Mouse (Mus musculus) stomach, postnatal 0 days (tissue): ENCODE measurements at regions not wholly inside any gene's neighbourhood (a gene's known extent, or its start where the extent isn't known, plus 50 kb on each side); places are given as distances from the start of the nearest gene placed in this dataset.
A peak's percentile ranks its signal among the peaks of the same experiment; 100 is the strongest.

ENCODE experiments used
- ATAC-seq: fragments of 200-750 bp; cut with Nextera tagmentation; 2 replicates; pipeline ENCODE4 v1.8.0; 2017; ENCODE audit not compliant: low FRiP score, low TSS enrichment
- DNase-seq: peaks from one replicate; pipeline ENCODE4 v3.0.0-alpha.2; 2016; ENCODE audit warnings: low spot score
- H3K27ac ChIP-seq: fragments of 300-500 bp; sonication (generic); replicated peaks from 2 replicates; pipeline ENCODE4 v1.5.1; 2014; ENCODE audit warnings: mild to moderate bottlenecking, control low read depth
- H3K27me3 ChIP-seq: fragments of 300-500 bp; sonication (generic); 2 replicates; pipeline ENCODE4 v1.6.1; 2014; ENCODE audit warnings: low read length; ENCODE audit not compliant: control insufficient read depth, insufficient read depth
- H3K36me3 ChIP-seq: fragments of 300-500 bp; sonication (generic); 2 replicates; pipeline ENCODE4 v1.6.1; 2014; ENCODE audit warnings: low read length, mixed read lengths; ENCODE audit not compliant: control insufficient read depth, insufficient read depth
- H3K4me1 ChIP-seq: fragments of 300-500 bp; sonication (generic); replicated peaks from 2 replicates; pipeline ENCODE4 v1.6.1; 2014; ENCODE audit warnings: antibody characterized with exemption; ENCODE audit not compliant: control insufficient read depth, insufficient read depth
- H3K4me2 ChIP-seq: fragments of 300-500 bp; sonication (generic); replicated peaks from 2 replicates; pipeline ENCODE4 v1.6.1; 2014; ENCODE audit warnings: low read depth, mild to moderate bottlenecking, control low read depth, moderate library complexity
- H3K4me3 ChIP-seq: fragments of 300-500 bp; sonication (generic); 2 replicates; pipeline ENCODE4 v1.5.1; 2014; ENCODE audit warnings: low read depth, low read length, control low read depth
- H3K9ac ChIP-seq: fragments of 300-500 bp; sonication (generic); 2 replicates; pipeline ENCODE4 v1.6.1; 2014; ENCODE audit warnings: mild to moderate bottlenecking, low read length, control low read depth, mixed read lengths
- H3K9me3 ChIP-seq: fragments of 300-500 bp; sonication (generic); 2 replicates; pipeline ENCODE4 v1.6.1; 2016; ENCODE audit warnings: low read length; ENCODE audit not compliant: control insufficient read depth
- CTCF ChIP-seq: IDR thresholded peaks from 2 replicates; pipeline ENCODE4 v1.5.1; 2016; ENCODE audit warnings: antibody characterized with exemption, low read depth, mild to moderate bottlenecking, moderate library complexity
- EP300 ChIP-seq: optimal IDR thresholded peaks from 2 replicates; pipeline ENCODE3; 2016; ENCODE audit warnings: antibody characterized with exemption
- WGBS: fragments of 180-500 bp; shearing (Covaris S2); extraction: QIAGEN DNeasy Blood & Tissue Kit; methylation state at CpG from one replicate; pipeline ENCODE4 v1.1.7; 2014; 5-methylcytosine and 5-hydroxymethylcytosine counted together

DNA sequence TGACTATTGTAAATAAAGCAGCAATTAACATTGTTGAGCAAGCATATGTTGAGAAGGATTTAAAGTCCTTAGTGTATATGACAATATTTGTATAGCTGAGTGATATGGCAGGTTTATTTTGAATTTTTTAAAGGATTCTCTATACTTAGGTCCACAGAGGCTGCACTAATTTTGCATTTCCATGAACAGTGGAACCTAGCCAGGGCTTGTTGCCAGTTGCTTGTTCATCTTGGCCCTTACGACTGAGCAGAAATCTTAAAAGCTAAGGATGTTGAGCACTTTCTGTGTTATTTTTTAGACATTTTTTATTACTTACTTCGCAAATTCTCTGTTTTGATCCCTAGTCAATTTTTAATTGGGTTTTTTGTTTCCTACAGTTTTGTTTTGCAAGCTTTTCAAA is 417.8 kb downstream of the Cdh7 start:
- TF ChIP-seq CTCF (no peak), EP300 (no peak)
- ATAC-seq (no peak), DNase-seq (no peak)
- Histone ChIP-seq H3K9me3 (no peaks in the 10 kb centered on the region), H3K9ac (no peak overlapping the region), H3K27me3 (no peaks in the 10 kb centered on the region), H3K4me3 (no peak overlapping the region), H3K4me2 (no peak overlapping the region), H3K4me1 (no peaks in the 10 kb centered on the region), H3K27ac (no peak overlapping the region), H3K36me3 (no peaks in the 10 kb centered on the region)
- 65% methylated on average over 2 of the region's 2 CpGs for WGBS

DNA sequence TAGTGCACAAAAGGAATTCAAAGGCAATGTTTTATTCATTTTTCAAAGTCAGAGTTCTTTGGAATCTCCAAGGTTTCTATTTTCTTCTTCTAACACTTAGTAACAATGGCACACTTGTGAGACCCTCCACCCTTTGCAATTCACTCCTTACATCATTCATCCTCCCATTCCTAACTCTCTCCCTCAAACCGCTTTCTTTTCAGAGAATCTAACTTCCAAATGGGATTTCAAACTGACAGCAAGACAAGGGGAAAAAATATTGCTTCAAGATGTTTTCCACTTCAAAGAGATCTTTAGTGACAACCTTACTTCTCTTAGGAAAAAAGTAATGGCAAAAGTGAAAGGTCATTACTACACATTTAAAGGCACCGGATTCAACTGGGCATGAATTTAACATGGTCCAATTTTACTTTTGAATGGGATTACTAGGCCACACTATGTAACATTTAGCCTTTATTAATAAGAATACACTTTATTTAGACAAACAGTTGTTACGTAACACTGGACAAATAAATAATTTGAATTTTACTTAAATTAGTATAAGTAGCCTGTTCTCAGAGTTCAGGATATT is 465.6 kb downstream of the Cdh7 start:
- DNase-seq (no peak), ATAC-seq (no peak)
- Histone ChIP-seq H3K27me3 (no peaks in the 10 kb centered on the region), H3K4me1 (no peaks in the 10 kb centered on the region), H3K4me2 (no peak overlapping the region), H3K9ac (no peak overlapping the region), H3K4me3 (no peak overlapping the region), H3K27ac (no peak overlapping the region), H3K36me3 (no peaks in the 10 kb centered on the region), H3K9me3 (no peaks in the 10 kb centered on the region)
- TF ChIP-seq CTCF (no peak), EP300 (no peak)
- 56% methylated on average over 3 of the region's 3 CpGs for WGBS

GRCm38 (mm10) chr1:110483476-110483875 is 493.9 kb downstream of the Cdh19 start:
- no peak for ATAC-seq
- no peaks in the 10 kb centered on the region for H3K27me3 ChIP-seq
- H3K4me3 ChIP-seq, result no peak overlapping the region
- H3K9me3 ChIP-seq, result no peaks in the 10 kb centered on the region
- H3K4me2 ChIP-seq, result no peak overlapping the region
- H3K9ac ChIP-seq, result no peak overlapping the region
- no peaks in the 10 kb centered on the region for H3K4me1 ChIP-seq
- TF ChIP-seq EP300, result no peak
- no peak for TF ChIP-seq CTCF
- H3K36me3 ChIP-seq, result no peaks in the 10 kb centered on the region
- H3K27ac ChIP-seq, result no peak overlapping the region
- DNase-seq, result no peak

DNA sequence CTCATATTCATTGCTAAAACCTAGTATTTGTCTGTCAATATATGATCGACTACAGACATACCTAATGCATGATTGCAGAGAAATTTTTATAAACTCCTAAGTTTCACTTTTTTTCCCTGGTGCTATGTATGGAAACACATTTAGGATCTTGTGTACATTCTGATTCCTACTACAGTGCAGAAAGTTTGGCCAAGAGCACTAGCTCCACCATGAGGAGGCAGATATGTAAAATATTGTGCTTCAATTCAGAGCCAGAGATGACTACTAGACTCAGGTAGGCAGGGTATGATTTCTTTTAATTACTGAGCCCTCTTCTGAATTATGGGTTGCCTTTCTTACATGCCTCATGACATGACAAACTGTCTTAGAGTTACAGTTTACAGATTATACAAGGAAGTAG is 488.0 kb downstream of the Cdh19 start:
- no peak overlapping the region for H3K9ac ChIP-seq
- 77% methylated on average over 1 of the region's 1 CpGs for WGBS
- no peak overlapping the region for H3K4me2 ChIP-seq
- H3K36me3 ChIP-seq, result no peaks in the 10 kb centered on the region
- H3K4me3 ChIP-seq, result no peak overlapping the region
- H3K27ac ChIP-seq, result no peak overlapping the region
- no peak for DNase-seq
- no peaks in the 10 kb centered on the region for H3K9me3 ChIP-seq
- TF ChIP-seq CTCF (peak; percentile 32), EP300 (no peak)
- no peak for ATAC-seq
- H3K4me1 ChIP-seq, result no peaks in the 10 kb centered on the region
- H3K27me3 ChIP-seq, result no peaks in the 10 kb centered on the region
